Mouse (Mus musculus): ENCODE measurements around the gene Sel1l2. TPM values are rescaled to one million over a fixed set of nuclear protein-coding genes. Genes with fewer than 3 reads are reported as not detected.
"Not testable (repeated sequence)": the region's sequence is repeated elsewhere in the genome, so short reads cannot be mapped to it uniquely, and the experiment has no call there.

Sel1l2 gene
- polyA plus RNA-seq, 1 experiment from 2014 or later, result not detected

DNA sequence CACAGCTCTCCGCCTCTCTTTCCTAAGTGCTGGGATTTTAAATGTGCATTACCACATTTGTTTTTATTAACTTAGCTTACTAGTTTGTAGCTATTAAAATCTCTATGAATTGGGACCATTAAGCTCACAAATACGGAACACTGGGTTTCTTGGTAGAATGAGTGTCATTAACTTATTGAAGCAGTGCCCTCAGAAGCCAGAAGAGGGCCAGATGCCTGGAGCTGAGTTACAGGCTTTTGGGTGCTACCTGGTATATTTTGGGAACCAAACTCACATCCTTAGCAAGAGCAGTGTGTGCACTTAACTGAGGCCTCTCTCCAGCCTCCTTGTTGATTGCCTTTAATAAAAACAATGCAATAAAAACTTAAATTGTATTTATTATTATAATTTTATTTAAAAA lies 188.8 kb downstream of the Sel1l2 start:
- no peak overlapping the region for H3K4me2 ChIP-seq
- H3K36me3 ChIP-seq (ENCODE audit: control insufficient read depth, insufficient read depth, low read length), result peaks cover 4% of the 10 kb centered on the region; the same call in 1 of the 2 replicates
- no peak overlapping the region for H3K27ac ChIP-seq (ENCODE audit: low read depth, low read length)
- no peaks in the 10 kb centered on the region for H3K9me3 ChIP-seq (replicated peaks; ENCODE audit: control insufficient read depth, low read length)
- ATAC-seq (replicated peaks; ENCODE audit: insufficient number of reproducible peaks, low FRiP score, low TSS enrichment), result no peak
- no peak overlapping the region for H3K4me3 ChIP-seq (ENCODE audit: low read depth, low read length)
- H3K27me3 ChIP-seq (ENCODE audit: control insufficient read depth, insufficient read depth, low read length), result no peaks in the 10 kb centered on the region
- WGBS (ENCODE audit: insufficient replicate concordance), result 70% methylated on average over 2 of the region's 2 CpGs
- peaks cover 3% of the 10 kb centered on the region; the same call in 1 of the 2 replicates for H3K4me1 ChIP-seq (ENCODE audit: control insufficient read depth, insufficient read depth, low read length)
- no peak overlapping the region for H3K9ac ChIP-seq (ENCODE audit: low read depth, low read length)

DNA sequence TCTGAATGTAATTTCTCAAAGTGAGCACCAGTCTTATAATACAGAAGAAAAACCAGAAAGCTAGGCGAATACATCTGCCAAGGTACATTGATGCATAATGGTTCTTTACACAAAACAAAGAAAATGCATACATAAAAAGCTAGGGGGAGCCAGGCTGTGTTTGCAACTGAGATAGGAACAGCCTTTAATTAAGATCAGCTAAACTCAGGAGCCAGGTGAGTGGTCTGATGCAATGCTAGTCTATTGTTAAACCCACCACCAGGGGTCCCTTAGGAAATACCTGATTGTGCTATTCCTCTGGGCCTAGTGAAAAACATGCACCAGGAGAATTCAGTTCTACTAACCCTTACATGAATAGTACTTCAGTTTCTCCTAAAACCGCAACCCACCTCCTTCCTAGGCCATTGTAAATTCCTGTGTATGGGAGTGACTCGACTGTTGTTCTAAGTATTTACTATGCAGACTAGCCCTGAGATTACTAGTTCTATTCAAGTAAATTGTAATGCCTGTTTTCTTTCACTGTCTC lies 203.8 kb downstream of the Sel1l2 start:
- 92% methylated on average over 3 of the region's 3 CpGs for WGBS (ENCODE audit: insufficient replicate concordance)
- not testable (repeated sequence) for H3K9me3 ChIP-seq (replicated peaks; ENCODE audit: control insufficient read depth, low read length); H3K9ac ChIP-seq (ENCODE audit: low read depth, low read length); H3K36me3 ChIP-seq (ENCODE audit: control insufficient read depth, insufficient read depth, low read length); H3K27me3 ChIP-seq (ENCODE audit: control insufficient read depth, insufficient read depth, low read length); H3K4me2 ChIP-seq; H3K27ac ChIP-seq (ENCODE audit: low read depth, low read length); H3K4me3 ChIP-seq (ENCODE audit: low read depth, low read length); ATAC-seq (replicated peaks; ENCODE audit: insufficient number of reproducible peaks, low FRiP score, low TSS enrichment); H3K4me1 ChIP-seq (ENCODE audit: control insufficient read depth, insufficient read depth, low read length)

Other genes with a start within 250 kb of the Sel1l2 start
- gene Gm17374, start 237.7 kb downstream of the Sel1l2 start, polyA plus RNA-seq (2014; fragmentation: Nextera tagmentation; extraction: Ambion mirVana), result not detected in 2 replicates
- gene Esf1, start 219.1 kb downstream of the Sel1l2 start, polyA plus RNA-seq (2014; fragmentation: Nextera tagmentation; extraction: Ambion mirVana), result 20.7 and 21.5 TPM in 2 replicates
- 36.1 and 37.6 TPM in 2 replicates for gene Ndufaf5, start 219.1 kb downstream of the Sel1l2 start, polyA plus RNA-seq (2014; fragmentation: Nextera tagmentation; extraction: Ambion mirVana)
- gene Macrod2, start 5.6 kb upstream of the Sel1l2 start, polyA plus RNA-seq (2014; fragmentation: Nextera tagmentation; extraction: Ambion mirVana), result 20.5 and 27.7 TPM in 2 replicates